Mouse (Mus musculus) cerebellum, postnatal 14 days (tissue): ENCODE results near the gene Lgalsl.

Experiments used
- DNase-seq, 2 experiments: peaks; one replicate each; pipeline ENCODE4 v3.0.0; 2021; ENCODE audit warnings: mixed read lengths in 2 of 2

Gene Lgalsl

GRCm38 (mm10) chr11:20778861-20779563 is 51.8 kb downstream of the Lgalsl start:
- DNase-seq, result no peak

GRCm38 (mm10) chr11:20778298-20778697 is 52.6 kb downstream of the Lgalsl start:
- no peak for DNase-seq

DNA sequence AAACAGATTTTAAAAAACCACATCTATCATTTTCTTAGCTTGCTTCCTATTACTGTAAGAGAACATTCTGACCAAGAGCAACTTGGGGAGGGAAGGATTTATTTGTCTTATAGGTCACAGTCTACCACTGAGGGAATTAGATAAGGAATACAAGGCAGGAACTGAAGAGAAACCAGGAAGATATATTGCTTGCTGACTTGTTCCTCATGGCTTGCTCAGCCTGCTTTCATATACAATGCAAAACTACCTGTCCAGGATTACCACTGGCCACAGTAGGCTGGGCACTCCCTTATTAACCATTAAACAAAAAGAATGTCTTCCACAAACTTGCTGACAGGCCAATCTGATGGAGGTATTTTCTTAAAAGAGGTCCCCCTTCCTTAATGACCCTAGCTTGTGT is 54.2 kb downstream of the Lgalsl start:
- no peak for DNase-seq
